Mouse (Mus musculus): ENCODE results near the gene Sema4c.

GRCm38 (mm10) chr1:36535477-36536396, 22.4 kb downstream of the Sema4c start:
- TF ChIP-seq POLR2A (IDR thresholded peaks at IDR 0.05; ENCODE audit: low read depth, low read length) (no peak), CTCF (conservative IDR thresholded peaks at IDR 0.05; ENCODE audit: insufficient read depth, insufficient read length, low read depth, low read length) (no peak)
